Mouse (Mus musculus) natural killer cell, adult 2 months (primary cell): ENCODE results near the gene Prss53.

Experiments
- DNase-seq, 2 experiments: peaks; one replicate each; pipeline ENCODE4 v3.0.0; 2022; ENCODE audit warnings: low spot score in 2 of 2

Gene Prss53

DNA sequence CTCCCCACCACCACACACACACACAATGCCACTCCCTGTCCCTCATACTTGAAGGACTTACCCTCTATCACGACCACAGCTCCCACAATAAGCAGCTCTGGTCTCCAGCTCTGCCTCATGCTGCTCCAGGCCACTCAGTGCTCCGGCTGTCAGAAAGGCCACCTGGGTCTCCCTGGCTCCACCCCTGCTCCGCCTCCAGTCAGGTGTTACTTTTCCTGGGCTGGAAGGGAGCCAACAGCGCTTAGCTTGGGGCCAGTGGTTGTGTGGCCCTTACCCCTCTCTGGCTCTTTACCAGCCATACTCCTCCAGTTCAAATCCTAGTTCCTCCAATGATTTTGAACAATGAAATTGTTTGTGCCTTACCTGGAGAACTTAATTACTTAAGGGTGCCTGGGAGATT is at the start of gene Prss53:
Gene Prss53 (minus strand): TSS at position 173 of the 400 bp plus-strand sequence.
- no peak for DNase-seq

DNA sequence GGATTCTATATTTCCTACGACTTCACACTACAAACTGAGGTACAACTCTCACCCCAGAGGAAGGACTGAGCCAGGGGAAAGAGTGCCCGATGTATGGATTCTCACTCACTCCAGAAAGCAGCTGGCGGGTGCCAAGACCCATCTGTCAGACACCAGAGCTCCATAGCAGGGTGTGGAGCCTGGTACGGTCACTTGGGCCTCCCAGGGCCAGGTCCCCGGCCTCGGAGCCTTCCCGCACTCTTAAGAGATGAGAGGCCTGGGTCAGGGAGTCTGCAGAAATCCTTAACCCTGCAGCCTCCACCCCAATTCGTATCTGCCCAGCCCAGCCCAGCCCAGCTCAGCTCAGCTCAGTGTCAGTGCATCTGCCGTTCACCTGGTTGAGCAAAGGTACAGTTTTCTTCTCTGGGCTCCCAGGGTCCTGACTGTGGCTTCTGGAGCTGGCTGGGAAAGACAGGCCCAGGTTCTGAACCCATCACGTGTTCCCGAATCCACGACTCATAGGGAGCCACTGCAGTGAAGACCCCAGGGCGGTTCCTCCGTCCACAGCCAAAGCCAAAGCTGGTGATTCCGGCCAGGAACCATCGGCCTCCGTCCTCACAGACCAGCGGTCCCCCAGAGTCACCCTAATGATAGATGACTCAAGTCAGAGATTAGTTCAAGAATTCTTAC is 45.6 kb upstream of the Prss53 start:
- no peak for DNase-seq

DNA sequence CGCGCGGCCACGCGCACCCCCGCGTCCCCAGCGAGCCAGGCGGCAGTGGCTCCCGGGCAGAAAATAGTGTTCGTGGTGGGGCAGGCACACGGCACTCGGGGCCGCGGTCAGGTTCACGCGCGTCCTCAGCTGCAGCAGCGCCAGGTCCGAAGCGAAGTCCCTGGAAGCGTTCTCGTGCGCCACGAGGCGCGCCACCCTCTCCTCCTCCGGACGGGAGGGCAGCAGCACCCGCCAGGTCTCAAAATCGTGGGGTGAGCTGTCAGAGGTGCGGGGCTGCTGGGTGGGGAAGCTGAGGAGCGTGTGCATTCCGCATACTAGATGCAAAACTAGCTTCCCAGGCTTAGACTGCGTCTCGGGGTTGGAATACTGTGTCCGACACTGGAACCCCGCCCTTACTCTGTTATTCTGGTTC is 45.0 kb upstream of the Prss53 start:
- DNase-seq, result no peak

DNA sequence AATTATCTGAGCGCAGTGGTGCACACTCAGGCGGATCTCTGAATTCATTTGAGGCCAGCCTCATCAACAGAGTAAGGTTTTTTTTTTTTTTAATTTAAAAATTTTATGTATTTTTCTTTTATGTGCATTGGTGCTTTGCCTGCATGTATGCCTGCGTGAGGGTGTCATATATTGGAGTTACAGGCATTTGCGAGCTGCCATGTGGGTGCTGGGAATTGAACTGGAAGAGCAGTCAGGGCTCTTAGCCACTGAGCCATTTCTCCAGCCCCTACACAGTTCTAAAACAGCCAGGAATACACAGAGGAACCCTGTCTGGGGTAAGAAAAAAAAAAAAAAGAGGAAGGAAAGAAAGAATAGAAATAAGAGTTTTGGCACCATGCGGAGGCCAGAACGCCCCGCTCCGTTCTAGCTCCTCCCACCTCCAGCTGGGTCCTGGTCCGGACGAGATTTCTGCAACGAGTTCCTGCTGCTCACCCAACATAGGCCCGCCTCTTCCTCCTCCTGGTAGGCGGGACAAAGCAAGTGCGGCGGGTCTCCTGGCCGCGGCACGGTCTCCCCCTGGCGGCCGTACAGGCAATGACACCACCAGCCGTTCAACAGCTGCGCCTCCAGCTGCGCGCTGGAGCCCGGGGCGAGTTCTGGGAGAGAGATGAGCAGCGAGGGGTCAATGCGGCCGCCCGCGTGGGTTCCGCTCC is 44.4 kb upstream of the Prss53 start:
- DNase-seq, result peak; percentile 90 to 94

DNA sequence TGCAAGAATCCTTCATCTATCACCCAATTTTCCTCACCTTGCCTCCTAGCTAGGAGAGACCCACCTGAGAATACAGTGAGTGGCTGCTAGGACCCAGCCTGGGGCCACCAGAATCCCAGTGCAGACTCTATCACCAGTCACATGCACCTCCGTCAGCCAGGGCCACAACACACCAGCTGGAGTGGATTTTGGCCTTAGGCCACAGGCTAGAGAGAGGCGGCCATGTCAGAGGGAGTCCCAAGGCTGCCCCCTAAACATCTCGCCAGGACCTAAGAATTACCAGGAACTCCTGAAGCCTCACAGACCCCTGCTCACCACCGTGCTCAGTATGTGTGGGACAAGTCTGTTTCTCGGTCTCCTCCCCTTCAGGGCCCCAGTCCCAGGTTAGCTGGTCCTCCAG is 43.3 kb upstream of the Prss53 start:
- no peak for DNase-seq

DNA sequence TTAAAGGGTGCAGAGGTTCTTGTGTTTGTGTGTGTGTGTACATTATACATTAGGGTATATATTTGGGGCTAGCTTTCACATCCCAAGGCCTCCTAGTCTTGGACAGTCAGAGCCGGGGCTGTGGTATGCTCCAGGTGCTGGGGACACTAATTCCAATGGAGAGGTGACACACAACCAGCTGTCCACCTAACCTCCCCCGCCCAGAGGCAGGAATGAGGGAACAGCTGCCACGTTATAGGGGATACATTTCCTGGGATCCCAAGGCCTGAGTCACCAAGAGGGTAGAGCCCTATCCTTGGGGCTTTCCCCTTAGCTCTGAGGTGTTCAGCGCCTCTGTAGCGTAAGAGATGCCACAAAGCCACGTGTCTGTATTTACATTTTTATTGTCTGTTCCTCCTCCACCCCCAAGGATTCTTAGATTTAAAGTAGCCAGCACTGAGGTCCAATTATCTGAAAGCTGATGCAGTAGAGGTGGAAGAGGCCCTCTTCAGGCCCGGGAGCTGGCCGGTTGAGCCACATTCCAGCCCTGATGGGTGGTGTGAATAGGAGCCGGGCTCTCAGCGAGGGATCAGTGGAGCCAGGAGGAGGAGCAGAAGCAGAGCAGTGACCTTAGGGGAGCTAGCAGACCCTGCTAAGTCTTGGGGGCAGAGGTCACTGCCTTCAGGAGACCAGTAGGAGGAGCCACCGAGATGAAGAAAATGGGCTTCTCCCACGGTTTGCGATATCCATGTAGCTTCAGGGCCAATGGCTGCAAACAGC is 41.7 kb upstream of the Prss53 start:
- no peak for DNase-seq

DNA sequence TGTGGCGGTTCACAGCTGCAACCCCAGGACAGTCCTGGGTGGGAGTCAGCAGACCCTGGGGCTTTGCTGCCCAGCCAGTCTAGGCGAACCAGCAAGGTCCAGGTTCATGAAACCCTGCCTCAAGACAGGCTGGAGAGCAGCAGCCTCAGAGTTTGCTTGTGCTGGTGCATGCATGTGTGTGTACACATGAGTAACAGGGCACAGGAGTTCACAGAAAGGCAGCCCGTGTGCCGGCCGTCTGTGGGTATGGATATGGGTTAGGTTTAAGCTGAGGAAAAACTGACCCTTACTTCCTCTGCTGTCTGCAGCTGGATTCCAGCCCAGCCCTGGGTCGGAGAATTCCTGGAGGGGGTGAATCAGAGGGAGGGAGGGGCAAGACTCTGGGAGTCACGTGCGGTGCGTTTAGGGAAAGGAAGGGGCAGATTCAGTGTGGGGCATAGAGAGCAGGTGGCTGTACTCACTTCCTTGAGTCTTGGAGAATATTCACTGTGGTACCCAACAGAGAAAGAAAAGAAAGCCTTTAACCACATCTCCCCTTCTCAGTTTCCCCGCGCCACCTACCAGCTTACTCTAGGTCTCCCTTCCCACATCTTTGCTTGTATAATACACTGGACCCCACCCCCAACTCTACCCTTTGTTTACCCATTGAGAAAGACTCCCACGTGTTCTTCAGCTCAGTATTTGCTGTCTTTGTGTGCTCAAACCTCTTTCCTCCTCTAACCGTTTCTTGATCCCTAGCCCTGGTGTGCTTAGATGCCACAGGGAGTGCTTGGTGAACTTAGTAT is 40.8 kb upstream of the Prss53 start:
- no peak for DNase-seq

DNA sequence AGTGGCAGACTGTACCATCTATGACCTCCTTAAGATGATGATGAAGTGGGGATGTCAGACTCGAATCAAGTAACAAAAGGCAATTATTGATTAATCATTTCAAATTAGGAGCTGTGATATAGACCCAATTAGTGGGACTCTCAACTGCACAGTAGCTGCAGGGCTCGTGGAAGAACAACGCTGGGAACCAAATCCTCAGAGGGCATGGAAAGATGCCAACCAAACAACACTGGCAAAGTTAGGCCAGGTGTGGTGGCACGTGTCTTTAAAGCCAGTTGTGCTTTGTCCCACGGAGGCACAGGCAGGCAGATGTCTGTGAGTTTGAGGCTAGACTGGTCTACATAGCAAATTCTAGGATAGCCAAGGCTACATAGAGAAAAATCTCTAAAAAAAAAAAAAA is 39.9 kb upstream of the Prss53 start:
- DNase-seq, result no peak

DNA sequence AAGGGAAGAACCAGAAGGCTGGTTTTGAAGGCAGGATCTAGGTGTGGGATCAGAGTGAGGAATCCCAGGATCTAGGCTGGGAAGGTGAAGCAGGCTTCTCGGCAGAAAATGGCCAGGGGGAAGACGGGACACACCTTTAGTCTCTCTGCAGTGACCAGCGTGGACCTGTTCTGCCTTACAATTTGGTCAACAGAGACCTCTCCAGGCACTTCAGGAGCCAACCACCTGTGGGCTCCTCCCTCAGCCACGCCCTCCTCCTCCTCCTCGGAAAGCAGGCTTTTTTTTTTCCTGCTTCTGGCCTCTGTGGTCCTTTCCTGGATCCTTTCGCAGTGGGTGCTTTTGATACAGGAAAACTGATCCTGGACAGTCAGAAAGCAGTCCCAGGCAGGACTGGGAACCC is 39.2 kb upstream of the Prss53 start, which contains the start of gene Prss8:
Gene Prss8 (minus strand): TSS at position 182 of the 400 bp plus-strand sequence.
- DNase-seq, result no peak

DNA sequence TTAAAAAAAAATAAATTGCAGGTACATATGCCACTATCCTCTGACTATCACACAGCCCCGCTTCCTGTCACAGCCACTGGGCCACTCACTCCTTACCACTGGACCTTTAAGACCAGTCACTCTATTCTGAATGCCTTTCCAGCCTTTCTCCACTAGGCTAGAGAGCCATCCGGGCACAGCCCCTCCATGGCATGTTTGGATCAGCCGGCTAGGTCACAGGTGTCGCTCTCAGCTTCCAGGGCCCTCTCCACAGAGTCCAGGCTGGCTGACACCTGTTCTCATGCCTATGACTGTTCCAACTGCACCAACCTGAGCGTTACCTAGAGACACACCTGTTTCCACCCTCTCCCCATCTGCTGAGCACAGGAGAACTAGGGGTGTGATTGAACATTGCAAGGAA is 37.8 kb upstream of the Prss53 start:
- no peak for DNase-seq

DNA sequence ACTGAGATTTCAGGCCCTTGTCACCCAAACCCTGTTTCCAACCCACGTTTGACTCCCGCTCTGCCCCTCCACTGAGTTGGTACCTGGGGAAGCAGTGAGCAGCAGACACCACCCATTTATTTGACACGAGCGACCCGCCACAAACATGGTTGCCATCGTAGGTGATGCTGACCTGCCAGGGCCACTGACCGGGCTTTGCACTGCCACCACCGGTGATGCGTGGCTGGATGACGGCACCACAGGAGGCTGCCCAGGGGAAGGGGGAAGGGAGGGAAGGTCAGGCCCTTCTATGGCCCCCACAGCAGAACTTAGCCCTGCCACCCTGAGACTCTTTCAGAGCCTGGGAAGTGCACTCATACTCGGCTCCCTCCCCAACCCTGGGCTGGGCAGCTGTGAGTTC is 37.0 kb upstream of the Prss53 start:
- no peak for DNase-seq

DNA sequence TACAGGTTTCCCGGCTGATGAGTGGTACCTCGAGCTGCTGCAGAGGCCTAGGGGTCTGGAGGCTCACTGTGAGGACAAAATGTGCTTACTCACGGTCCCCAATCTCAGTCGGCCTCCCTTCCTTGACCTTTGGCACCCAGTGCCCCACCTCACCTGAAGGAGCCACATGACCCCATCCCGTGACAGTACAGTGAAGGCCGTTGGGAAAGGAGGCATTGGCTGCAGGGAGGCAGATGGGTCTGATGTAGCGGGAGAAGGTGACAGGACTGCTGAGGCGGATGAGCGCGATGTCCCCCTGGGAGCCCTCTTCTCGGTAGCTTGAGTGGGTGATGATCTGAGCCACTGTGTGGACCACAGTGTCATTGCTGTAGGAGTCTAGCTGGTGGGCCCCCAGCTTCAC is 36.1 kb upstream of the Prss53 start:
- DNase-seq, result no peak

DNA sequence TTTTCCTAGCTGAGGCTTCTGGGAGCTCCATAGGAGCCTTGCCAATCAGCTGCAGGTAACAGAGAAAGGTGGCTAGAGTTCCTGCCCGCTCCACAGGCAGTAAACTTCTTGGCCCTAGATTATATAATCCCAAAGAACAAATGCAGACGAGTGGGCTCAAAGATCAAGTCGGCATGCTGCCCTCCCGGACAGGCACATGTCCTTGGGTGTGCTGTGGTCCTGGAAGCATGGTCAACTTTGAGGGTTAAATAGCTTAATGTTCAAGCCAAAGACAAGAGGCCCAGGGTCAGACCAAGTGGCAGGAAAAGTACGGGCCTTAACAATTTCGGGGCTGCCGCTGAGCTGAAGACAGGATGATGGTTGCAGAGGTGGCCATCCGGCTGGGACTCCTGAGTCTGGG is 35.3 kb upstream of the Prss53 start:
- no peak for DNase-seq

DNA sequence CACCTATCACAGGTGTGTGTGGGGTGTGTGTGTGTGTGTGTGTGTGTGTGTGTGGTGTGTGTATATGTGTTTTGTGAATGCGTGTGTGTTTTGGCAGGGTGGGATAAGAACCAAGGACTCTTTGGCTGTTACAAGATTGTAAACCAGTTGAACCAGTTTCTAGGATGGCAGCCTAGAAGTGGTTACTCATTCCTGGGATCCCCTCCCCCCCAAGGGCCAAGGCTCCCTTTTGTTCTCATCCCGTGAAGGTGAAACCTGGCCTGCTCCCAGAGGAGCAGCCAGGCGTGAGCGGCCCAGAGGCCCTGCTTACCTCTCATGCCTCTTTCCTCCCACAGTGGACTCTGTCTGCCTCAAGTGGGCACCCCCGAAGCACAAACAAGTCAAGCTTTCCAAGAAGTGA is 34.5 kb upstream of the Prss53 start:
- no peak for DNase-seq

DNA sequence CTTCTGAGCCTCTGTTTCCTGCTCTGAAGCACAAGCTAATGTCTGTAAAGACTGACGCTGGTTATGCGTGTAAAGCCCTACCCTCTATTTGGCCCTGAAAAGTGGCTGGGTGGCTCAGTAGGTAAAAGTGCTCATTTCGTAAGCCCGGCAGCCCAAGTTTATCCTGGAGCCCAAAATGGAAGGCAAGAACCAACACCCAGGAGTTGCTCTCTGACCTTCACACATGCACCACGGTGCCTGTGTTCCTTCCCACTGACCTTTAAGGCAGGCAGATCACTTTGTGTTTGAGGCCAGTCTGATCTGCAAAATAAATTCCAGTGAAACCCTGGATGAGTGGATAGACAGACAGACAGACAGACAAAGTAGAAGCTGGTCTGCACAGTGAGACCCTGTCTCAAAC is 32.9 kb upstream of the Prss53 start:
- no peak for DNase-seq

DNA sequence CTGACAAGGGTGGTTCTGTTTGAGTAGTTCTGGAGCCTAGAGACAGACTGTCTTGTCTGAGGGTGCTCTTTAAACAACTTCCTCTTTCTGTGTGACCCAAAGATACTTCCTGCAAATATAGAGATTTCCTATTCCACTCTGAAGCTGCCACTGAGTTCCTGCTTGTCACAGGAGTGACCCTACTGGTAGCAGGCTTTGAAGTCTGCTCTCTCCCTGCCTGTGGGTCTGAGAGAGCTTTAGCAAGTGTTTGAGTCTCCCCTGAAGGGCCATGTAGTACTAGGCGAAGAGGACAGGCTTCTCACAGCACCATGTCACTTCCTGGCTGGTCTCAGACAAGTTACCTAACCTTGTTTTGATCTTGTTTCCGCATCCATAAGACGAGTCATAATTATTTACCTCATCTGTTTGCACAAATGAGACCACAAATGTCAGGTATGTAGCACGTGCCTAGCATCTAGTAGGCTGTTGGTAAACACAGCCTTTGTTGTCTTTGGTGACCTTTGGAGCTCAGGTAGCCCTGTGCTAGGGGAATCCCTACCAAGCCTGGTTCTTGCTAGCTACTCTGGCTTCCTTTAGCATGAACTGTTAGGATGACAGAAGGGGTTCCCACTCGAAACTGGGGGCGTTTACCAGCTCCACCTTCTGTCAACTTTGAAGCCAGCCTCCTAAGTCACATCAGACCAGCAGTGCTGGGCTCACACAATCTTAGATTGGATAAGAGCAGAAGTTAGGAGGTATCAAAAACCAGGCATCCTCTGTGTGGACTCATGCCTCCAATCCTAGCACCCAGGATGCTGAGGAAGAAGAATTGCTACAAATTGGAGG is 31.9 kb upstream of the Prss53 start:
- peak; percentile 32 to 61 for DNase-seq

DNA sequence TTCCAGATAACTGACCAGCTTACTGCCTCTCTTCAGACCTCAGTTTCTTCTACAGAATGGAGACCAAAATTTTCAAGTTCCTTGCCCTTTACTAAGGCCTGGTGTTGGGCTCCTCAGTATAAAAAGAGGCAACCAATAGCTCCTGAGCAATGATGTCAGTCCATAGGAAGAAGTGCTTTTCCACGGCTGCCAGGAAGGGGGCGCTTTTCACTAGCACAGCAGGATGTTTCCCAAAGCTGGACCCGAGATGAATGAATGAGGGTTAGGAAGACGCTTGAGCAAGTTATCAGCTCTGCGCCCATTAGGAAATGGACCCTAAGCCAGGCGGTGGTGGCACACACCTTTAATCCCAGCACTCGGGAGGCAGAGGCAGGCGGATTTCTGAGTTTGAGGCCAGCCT is 30.7 kb upstream of the Prss53 start:
- DNase-seq, result no peak

DNA sequence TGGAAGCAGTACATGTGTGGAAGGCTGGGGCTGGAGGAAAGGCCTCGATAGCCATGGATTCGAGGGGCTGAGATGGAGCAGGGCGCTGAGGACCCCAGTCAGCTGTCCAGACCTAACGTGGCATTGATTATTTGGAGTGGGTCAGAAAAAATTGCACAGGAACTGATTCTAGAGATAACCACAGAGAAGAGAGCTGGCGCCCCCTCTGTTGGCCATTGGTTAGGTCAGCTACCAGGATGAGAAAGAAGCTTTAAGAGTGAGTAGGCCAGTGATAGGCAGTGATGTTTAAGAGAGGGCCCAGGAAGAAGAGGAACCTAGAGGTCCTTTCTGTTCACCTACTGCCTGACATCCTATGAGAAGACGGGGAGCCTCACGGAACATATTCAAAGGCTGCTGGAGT is 28.5 kb upstream of the Prss53 start:
- peak in 1 of 2 experiments; percentile 41 for DNase-seq

DNA sequence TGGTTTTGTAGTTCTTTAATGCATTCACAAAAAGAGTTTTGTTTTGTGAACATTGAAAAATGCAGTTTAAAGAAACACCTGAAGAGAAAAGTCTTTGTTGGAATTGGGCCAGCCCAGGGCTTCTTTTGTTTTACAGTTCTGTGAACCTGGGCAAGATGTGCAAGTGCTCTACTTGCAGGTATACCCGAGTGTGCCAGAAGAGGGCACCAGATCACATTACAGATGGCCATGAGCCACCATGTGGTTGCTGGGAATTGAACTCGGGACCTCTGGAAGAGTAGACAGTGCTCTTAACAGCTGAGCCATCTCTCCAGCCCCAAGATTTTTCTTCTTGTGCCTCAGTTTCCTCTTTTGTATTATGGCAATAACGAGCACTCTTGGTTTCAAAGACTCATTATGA is 27.4 kb upstream of the Prss53 start:
- peak; percentile 31 to 65 for DNase-seq

DNA sequence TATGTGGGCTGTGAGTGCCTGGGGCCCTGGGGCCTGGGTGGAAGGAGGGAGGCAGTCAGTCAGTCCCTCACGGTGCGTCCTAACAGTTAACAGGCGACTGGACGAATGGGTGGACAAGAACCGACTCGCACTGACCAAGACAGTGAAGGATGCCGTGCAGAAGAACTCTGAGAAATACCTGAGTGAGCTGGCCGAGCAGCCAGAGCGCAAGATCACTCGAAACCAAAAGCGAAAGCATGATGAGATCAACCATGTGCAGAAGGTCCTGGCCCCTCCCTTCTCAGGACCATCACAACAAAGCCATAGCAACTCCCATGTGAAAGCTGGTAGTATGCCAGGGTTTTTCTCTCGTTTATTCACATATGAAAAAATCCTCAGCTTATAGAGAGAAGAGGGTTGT is 24.5 kb upstream of the Prss53 start:
- DNase-seq, result no peak

DNA sequence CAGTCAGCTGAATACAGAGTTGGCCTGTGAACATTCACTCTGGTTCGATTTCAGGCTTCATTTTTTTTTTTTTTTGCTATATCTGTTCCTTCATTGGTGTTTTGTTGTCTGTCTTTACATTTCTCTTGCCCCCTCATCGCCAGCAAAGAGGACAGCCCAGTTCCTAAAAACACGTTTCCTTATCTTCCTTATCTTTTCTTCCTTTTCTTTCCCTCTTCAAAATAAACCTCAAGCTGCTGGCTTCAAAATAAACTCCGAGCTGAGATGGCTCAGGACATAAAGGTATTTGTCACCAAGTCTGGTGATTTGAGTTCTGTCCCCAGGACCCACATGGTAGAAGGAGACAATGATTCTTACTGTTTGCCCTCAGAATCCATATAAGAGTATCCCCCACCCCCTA is 22.2 kb upstream of the Prss53 start:
- no peak for DNase-seq
